Mouse (Mus musculus): Measurements from ENCODE around the gene Taf5.

GRCm38 (mm10) chr19:47065860-47066259, 1.7 kb upstream of the Taf5 start:
- TF ChIP-seq EP300 (IDR thresholded peaks at IDR 0.05; ENCODE audit: insufficient read depth, low read depth, low read length) (no peak), POLR2A (IDR thresholded peaks at IDR 0.05; ENCODE audit: insufficient read depth, low read depth, low read length) (no peak)
